Mouse (Mus musculus) CD4-positive, CD25-positive, alpha-beta regulatory T cell, adult 4 months (primary cell): ENCODE measurements around the gene Sars2. TPM values are rescaled to one million over a fixed set of nuclear protein-coding genes. Genes with fewer than 3 reads are reported as not detected.

Experiments
- ATAC-seq: one replicate; pipeline ENCODE4 v1.8.0; 2017
- polyA plus RNA-seq, 2 experiments: library from polyadenylated mRNA; unstranded; fragments of 100-300 nt; shearing (Covaris generic); gene quantifications; one replicate each; pipeline ENCODE4 v1.2.1; 2017

Sars2 gene
- polyA plus RNA-seq, 2 experiments from 2014 or later: 8.5 to 11.7 TPM

GRCm38 (mm10) chr7:28780067-28780658, 38.4 kb downstream of the Sars2 start:
- ATAC-seq: peak; percentile 40

- peak; percentile 49 for ATAC-seq
Measured at GRCm38 (mm10) chr7:28780857-28781256, 39.1 kb downstream of the Sars2 start.

DNA sequence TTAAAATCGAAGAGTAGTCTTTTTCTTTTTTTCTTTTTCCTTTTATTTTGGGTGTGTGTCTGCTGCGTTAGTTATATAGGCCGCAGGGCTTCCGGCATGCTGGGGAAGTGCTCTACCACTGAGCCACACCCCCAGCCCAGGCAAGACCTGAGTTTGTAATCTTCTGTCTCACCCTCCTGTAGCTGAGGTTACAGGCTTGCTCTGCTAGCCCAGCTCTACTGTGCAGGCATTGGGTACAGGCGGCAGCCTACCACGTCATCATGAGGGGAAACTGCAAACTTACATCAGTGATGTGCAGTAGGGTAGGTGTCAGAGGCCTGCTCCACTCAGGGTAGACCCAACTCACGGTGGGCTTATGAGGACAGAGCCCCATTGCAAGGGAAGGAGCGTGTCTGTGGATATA, 39.5 kb downstream of the Sars2 start:
- ATAC-seq: peak; percentile 90

- no peak for ATAC-seq
Measured at GRCm38 (mm10) chr7:28785161-28785560, 43.4 kb downstream of the Sars2 start.

GRCm38 (mm10) chr7:28787884-28788283, 46.1 kb downstream of the Sars2 start:
- ATAC-seq: no peak

- ATAC-seq: peak; percentile 83
Measured at GRCm38 (mm10) chr7:28788307-28789195, 46.8 kb downstream of the Sars2 start, which contains the start of gene Rinl. Gene Rinl, plus strand, starts transcription at chr7:28788969.

DNA sequence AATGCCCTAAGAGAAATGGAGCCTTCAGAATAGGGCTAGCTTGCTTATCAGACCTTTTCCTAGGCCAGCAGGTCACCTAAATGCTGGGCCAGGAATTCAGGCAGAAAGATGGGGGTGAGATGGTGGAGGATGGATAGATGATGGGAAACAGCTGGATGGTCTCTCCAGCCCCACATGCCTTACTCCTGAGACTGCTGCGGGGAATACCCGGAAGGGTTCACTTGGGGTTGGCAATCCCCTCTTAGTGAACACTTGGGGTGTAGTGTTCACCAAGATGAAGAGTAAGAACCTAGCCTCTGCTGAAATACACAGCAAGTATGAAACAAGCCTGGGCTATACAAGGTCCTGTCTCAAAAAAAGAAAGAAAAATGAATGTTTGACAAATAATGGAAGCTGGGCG, 47.4 kb downstream of the Sars2 start:
- no peak for ATAC-seq

DNA sequence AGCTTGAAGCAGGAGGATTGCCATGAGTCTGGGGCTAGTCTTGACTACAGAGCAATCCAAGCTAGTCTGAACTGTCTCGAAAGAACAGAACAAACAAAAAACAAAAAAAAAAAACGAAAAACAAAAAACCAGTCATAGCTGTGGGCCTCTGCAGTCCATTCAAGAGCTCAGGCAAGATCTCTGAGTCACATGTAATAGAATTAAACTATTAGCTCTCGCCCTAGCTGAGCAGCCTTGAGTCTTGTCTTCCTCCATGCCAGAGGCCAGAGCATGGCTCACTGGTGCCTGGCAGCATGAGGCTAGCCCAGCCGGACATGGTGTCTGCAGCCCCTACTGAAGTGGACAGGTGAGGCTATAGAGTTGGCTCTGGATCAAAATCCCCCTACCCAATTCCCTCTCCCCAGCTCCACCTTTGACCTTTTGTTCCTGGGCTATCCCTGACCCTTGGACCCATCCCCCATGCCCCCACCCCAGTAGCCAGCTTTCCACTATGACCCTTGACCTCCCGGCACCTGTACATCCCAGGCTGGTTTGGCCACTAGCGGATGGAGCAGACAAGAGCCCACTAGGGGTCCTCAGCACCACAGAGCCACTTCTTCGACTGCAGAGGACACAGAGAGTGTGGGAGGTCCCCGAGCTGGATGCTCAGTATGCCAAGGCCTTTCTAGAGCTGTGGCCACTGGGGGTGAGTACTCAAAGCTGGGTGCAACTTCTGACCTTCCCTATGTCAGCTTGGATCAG, 48.4 kb downstream of the Sars2 start:
- no peak for ATAC-seq

- no peak for ATAC-seq
Measured at GRCm38 (mm10) chr7:28791706-28792105, 49.9 kb downstream of the Sars2 start.

DNA sequence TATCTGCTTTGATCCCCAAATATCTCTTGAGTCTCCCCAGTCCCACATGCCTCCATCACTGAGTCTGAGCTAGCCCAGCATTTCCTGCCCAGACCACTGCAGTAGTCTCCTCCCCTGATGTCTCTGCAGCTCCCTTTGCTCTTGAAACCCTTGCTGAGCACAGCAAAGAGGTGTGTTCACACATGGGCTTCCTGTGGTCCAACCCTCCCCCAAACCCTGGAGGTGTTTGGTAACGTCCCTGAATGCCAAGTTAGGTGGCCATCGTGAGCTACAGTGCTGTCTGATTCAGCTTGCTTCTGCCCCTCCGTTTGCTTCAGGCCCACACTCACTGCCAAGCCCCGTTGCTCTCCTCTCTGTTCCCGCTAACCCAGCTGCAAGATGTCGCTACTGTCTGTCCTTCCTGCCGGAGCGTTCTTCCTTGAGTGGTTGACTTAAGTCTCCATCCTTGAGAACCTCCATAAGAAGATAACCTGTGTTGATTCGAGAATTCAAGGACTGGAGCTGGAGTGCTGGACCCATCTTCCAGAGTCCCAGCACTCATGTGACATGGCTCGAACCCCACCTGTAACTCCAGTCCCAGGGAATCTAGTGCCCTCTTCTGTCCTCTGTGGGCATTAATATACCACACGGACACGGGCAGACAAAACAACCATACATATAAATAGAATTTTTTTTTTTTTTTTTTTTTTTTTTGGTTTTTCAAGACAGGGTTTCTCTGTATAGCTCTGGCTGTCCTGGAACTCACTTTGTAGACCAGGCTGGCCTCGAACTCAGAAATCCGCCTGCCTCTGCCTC, 50.8 kb downstream of the Sars2 start:
- ATAC-seq: peak; percentile 75

DNA sequence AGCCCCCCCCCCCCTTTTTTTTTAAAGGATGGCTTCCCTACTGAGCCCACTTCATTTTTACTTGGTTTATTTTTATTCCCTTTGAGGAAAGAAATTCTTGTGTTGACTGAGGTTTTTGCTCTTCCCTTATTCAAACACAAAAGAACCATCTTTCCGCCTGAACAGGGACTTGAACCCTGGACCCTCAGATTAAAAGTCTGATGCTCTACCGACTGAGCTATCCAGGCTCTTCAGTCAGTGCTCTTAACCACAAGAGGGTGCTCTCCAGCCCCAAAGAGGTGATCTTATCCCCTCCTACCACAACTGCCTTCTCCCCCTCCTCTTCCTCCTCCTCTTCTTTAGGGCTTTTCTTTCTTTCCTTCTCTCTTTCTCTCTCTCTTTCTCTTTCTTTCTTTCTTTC, 52.0 kb downstream of the Sars2 start:
- ATAC-seq: no peak

DNA sequence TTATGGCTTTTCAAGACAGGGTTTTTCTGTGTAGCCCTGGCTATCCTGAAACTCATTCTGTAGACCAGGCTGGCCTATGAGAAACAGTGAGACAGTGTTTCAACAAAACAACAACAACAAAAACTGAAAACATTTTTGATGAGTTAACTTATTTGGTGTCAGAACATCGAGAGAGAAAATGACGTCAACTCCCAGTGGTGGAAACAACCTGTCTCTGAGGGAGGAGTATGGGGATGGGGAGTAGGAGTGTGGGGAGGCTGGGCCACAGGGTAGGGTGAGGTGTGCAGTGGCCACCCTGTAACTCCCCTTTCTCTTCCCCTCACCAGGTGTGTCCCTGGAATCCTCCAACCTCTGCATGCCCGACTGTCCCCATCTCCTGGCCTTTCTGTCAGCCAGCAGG, 52.7 kb downstream of the Sars2 start:
- ATAC-seq: peak; percentile 33

DNA sequence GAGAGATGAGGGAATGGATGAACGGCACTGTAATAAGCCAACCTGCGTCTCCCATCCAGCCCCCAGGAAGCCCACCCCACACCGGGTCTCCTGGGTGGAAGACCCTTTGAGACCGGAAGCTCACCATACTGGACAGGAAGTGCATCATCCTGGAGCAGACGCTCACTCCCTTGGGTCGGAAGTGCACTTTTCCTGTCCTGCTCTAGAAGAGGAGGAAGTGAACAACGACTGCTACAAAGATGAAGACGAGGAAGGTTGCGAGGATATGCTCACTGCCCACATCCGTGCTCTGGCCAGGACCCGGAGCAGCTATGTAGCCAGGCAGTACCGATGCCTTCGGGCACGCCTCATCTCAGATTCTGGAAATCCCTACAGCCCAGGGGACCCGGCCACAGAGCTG, 54.0 kb downstream of the Sars2 start:
- ATAC-seq: peak; percentile 7

GRCm38 (mm10) chr7:28796562-28796975, 54.8 kb downstream of the Sars2 start:
- peak; percentile 17 for ATAC-seq

GRCm38 (mm10) chr7:28799994-28800393, 58.2 kb downstream of the Sars2 start:
- ATAC-seq: peak; percentile 83

- no peak for ATAC-seq
Measured at GRCm38 (mm10) chr7:28801451-28801850, 59.7 kb downstream of the Sars2 start.

- ATAC-seq: no peak
Measured at GRCm38 (mm10) chr7:28801901-28802670, 60.3 kb downstream of the Sars2 start.

DNA sequence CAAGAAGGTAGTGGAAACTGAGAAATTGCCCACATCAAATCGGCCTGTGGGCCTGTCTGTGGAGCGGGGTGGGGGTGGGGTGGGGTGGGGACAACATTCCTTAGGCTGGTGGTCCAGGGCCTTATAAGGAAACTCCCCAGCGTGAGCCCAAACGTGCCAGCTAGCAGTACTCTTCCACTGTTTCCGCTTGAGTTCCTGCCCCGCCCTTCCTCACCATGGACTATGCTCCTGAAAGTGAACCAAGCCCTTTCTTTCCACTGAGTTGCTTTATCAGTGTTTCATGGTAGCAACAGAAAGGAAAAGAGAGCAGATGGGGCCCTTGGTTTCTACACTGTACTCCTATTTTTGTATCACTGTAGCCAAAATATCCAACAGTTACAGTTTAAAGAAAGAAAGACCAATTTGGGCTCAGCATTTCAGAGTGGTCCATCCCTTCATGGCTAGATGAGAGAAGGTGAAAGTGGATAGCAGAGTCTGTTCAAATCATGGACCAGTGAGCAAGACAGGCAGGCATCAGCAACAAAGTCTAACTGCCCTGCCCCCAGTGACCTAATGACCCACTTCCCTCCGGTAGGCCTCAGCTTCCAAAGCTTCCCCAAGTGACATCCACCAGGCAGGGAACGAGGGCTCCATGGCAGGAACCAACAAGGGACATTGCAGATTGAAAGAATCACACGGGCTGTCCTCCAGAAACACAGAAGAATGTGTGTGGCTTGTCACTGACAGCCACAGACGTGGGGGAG, 61.2 kb downstream of the Sars2 start:
- no peak for ATAC-seq
